Mouse (Mus musculus) testis, adult 2 months (tissue): ENCODE data around the gene Gm20388. TPM values are rescaled to one million over a fixed set of nuclear protein-coding genes. Genes with fewer than 3 reads are reported as not detected.

Experiments used
- H3K27ac ChIP-seq: fragments of 200-500 bp; 2 replicates; pipeline ENCODE4 v1.5.1; 2012; ENCODE audit warnings: low read depth, low read length; ENCODE audit not compliant: control insufficient read depth, insufficient read depth
- H3K27me3 ChIP-seq: fragments of 200-500 bp; 2 replicates; pipeline ENCODE4 v1.6.1; 2012; ENCODE audit warnings: mild to moderate bottlenecking, low read length, moderate library complexity; ENCODE audit not compliant: control insufficient read depth, insufficient read depth
- H3K36me3 ChIP-seq: fragments of 200-500 bp; 2 replicates; pipeline ENCODE4 v1.6.1; 2012; ENCODE audit warnings: mild to moderate bottlenecking, low read length; ENCODE audit not compliant: control insufficient read depth, insufficient read depth
- H3K4me1 ChIP-seq: fragments of 200-500 bp; 2 replicates; pipeline ENCODE4 v1.6.1; 2012; ENCODE audit warnings: low read length; ENCODE audit not compliant: control insufficient read depth, insufficient read depth
- H3K4me3 ChIP-seq: fragments of 200-500 bp; 2 replicates; pipeline ENCODE4 v1.5.1; 2012; ENCODE audit warnings: low read depth, mild to moderate bottlenecking, low read length, moderate library complexity, mixed read lengths; ENCODE audit not compliant: control insufficient read depth
- CTCF ChIP-seq: fragments of 200-500 bp; IDR thresholded peaks from 2 replicates; pipeline ENCODE4 v1.5.1; 2012; ENCODE audit warnings: low read depth, mild to moderate bottlenecking, inconsistent platforms, low read length, moderate library complexity; ENCODE audit not compliant: control insufficient read depth, insufficient read depth, insufficient replicate concordance
- POLR2A ChIP-seq: fragments of 200-500 bp; IDR thresholded peaks from 2 replicates; pipeline ENCODE4 v1.6.1; 2012; ENCODE audit warnings: low read depth, mild to moderate bottlenecking, inconsistent platforms, low read length, moderate library complexity; ENCODE audit not compliant: control insufficient read depth
- polyA plus RNA-seq: library from polyadenylated mRNA; depleted of rRNA; stranded (reverse); fragments of >200 nt; gene quantifications from 2 replicates; pipeline ENCODE4 v1.2.3, GENCODE M21; 2012

Gm20388 gene
- polyA plus RNA-seq, 1 experiment = 5.6 TPM

- H3K36me3 ChIP-seq = no peaks in the 10 kb centered on the region; the same call in 1 of the 2 replicates
- no peak overlapping the region for H3K27ac ChIP-seq
- no peak overlapping the region for H3K4me3 ChIP-seq
- H3K27me3 ChIP-seq = no peaks in the 10 kb centered on the region
- TF ChIP-seq CTCF (no peak), POLR2A (no peak)
- H3K4me1 ChIP-seq = no peaks in the 10 kb centered on the region
Measured at GRCm38 (mm10) chr8:124056832-124057655, 4146.4 kb downstream of the Gm20388 start.

GRCm38 (mm10) chr8:124066325-124067058 is 4155.9 kb downstream of the Gm20388 start:
- Histone ChIP-seq H3K36me3 (no peaks in the 10 kb centered on the region), H3K4me3 (no peak overlapping the region), H3K4me1 (no peaks in the 10 kb centered on the region), H3K27ac (no peak overlapping the region), H3K27me3 (no peaks in the 10 kb centered on the region)
- TF ChIP-seq CTCF = no peak
- no peak for TF ChIP-seq POLR2A

DNA sequence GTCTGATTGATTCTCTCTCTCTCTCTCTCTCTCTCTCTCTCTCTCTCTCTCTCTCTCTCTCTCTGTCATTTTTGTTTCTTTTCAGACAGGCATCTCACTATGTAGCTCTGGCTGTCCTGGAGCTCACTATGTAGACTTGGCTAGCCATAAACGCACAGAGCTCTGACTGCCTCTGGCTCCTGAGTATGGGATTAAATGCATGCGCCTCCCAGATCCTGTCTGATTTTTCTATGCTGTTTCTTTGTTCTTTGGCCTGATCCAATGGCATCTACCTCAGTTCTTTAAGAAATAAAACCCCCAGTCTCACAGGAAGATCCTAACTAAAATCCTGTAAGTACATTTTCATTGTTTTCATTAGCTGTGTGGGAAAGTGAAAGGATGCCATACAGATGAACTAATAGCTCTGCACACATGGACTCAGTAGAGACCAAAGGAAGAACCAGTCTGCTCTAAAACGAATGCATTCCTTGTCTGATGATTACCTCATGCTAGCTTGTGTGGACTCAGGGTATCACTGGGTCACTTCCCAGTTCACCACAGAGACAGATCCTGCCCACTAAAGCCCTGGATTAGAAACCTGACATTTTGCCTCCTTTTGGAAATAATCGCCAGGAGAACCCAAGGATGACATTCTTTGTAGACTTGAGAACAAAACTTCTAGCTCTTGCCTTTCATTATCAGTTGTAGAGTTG is 4156.6 kb downstream of the Gm20388 start:
- no peak overlapping the region for H3K27ac ChIP-seq
- H3K4me1 ChIP-seq = no peaks in the 10 kb centered on the region
- TF ChIP-seq CTCF = no peak
- TF ChIP-seq POLR2A = no peak
- H3K27me3 ChIP-seq = no peaks in the 10 kb centered on the region
- no peaks in the 10 kb centered on the region for H3K36me3 ChIP-seq
- H3K4me3 ChIP-seq = no peak overlapping the region

DNA sequence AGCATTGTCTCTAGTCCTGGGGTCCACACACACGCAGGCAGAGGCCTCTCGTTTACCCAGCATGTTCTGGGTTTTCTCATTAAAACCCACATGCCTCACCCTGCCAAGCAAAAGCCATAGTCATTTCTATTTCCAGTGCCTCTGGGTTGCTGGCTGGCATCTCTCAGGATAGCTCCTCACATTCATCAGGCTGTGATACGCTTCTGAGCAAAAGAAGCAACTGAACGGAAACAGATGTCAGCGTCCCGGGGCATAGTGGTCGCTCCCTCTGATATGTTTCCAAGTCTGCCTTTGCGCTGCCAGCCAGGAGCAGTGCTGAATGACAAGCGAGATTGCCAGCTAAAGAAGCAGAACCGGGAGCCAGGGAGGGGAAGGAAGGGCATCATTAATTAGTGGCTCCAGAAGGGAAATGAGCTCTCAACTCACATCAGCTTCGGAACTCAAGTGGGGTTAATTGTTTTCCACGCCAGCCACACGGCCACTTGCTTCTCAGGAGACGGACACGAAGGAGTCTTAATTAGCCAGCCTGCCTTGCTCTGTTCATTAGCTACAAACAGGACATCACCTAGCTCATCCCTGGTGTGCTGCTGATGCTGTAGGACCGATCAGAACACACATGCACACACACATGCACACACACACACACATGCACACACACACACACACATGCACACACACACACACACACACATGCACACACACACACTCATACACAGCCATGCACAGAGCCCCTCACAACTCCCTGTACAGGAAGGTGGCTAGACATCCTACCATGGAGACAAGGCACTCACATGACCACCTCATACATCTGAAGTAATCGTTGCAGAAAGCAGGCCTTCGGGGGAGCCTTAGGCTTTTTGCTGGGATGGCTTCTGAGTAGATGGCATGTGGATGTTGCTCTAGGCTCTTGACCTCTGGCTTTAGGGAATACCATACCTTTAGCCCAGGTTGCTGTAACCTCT is 4160.0 kb downstream of the Gm20388 start:
- H3K27me3 ChIP-seq = no peaks in the 10 kb centered on the region
- H3K4me1 ChIP-seq = no peaks in the 10 kb centered on the region
- TF ChIP-seq POLR2A = no peak
- no peak for TF ChIP-seq CTCF
- H3K27ac ChIP-seq = no peak overlapping the region
- H3K36me3 ChIP-seq = no peaks in the 10 kb centered on the region
- H3K4me3 ChIP-seq = no peak overlapping the region

DNA sequence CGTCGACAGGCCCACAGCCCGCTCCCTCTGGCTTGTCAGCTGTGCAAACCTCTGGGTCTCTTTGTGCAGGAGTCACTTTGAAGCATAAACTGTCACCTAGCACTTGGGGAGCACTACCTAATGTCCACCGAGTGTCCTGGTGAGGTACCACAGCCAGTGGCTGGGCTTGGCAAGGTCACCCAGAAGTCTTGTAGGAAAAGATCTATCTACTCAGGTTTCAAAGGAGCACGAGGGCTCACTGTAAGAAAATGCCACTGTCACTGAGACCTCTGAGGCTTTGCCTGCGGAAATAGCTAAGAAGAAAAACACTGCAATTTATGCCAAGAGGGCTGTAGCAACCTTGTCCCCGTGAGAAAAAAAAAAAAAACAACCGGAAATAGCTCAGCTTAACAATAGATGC is 4165.3 kb downstream of the Gm20388 start:
- no peaks in the 10 kb centered on the region for H3K4me1 ChIP-seq
- no peak for TF ChIP-seq CTCF
- H3K36me3 ChIP-seq = no peaks in the 10 kb centered on the region
- no peaks in the 10 kb centered on the region for H3K27me3 ChIP-seq
- no peak overlapping the region for H3K27ac ChIP-seq
- no peak overlapping the region for H3K4me3 ChIP-seq

DNA sequence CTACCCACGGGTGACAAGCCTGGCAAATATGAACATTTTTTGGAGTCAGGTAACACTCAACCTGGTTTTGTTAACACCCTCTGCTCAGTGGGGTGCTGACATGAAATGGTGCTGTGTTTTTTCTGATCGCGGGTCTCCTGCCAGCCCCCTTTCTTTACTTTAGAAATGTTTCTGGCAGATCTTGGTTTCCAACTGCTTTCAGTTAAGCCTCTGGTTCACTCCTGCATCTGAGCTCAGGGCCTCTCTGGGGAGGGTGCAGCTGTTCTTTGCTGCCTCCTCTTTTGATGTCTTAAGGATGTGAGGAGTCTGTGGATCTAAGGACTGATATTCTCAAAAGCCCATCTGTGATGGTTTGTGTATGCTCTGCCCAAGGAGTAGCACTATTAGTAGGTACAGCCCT is 4165.8 kb downstream of the Gm20388 start:
- no peak overlapping the region for H3K4me3 ChIP-seq
- TF ChIP-seq POLR2A = no peak
- TF ChIP-seq CTCF = no peak
- H3K27ac ChIP-seq = no peak overlapping the region
- no peaks in the 10 kb centered on the region for H3K4me1 ChIP-seq
- no peaks in the 10 kb centered on the region for H3K27me3 ChIP-seq
- no peaks in the 10 kb centered on the region for H3K36me3 ChIP-seq
